Mouse (Mus musculus) testis, adult 2 months (tissue): Measurements from ENCODE around the gene Klk7. TPM values are rescaled to one million over a fixed set of nuclear protein-coding genes. Genes with fewer than 3 reads are reported as not detected.

ENCODE experiments used
- H3K27ac ChIP-seq: fragments of 200-500 bp; 2 replicates; pipeline ENCODE4 v1.5.1; 2012; ENCODE audit warnings: low read depth, low read length; ENCODE audit not compliant: control insufficient read depth, insufficient read depth
- H3K27me3 ChIP-seq: fragments of 200-500 bp; 2 replicates; pipeline ENCODE4 v1.6.1; 2012; ENCODE audit warnings: mild to moderate bottlenecking, low read length, moderate library complexity; ENCODE audit not compliant: control insufficient read depth, insufficient read depth
- H3K36me3 ChIP-seq: fragments of 200-500 bp; 2 replicates; pipeline ENCODE4 v1.6.1; 2012; ENCODE audit warnings: mild to moderate bottlenecking, low read length; ENCODE audit not compliant: control insufficient read depth, insufficient read depth
- H3K4me1 ChIP-seq: fragments of 200-500 bp; 2 replicates; pipeline ENCODE4 v1.6.1; 2012; ENCODE audit warnings: low read length; ENCODE audit not compliant: control insufficient read depth, insufficient read depth
- H3K4me3 ChIP-seq: fragments of 200-500 bp; 2 replicates; pipeline ENCODE4 v1.5.1; 2012; ENCODE audit warnings: low read depth, mild to moderate bottlenecking, low read length, moderate library complexity, mixed read lengths; ENCODE audit not compliant: control insufficient read depth
- CTCF ChIP-seq: fragments of 200-500 bp; IDR thresholded peaks from 2 replicates; pipeline ENCODE4 v1.5.1; 2012; ENCODE audit warnings: low read depth, mild to moderate bottlenecking, inconsistent platforms, low read length, moderate library complexity; ENCODE audit not compliant: control insufficient read depth, insufficient read depth, insufficient replicate concordance
- POLR2A ChIP-seq: fragments of 200-500 bp; IDR thresholded peaks from 2 replicates; pipeline ENCODE4 v1.6.1; 2012; ENCODE audit warnings: low read depth, mild to moderate bottlenecking, inconsistent platforms, low read length, moderate library complexity; ENCODE audit not compliant: control insufficient read depth
- polyA plus RNA-seq: library from polyadenylated mRNA; depleted of rRNA; stranded (reverse); fragments of >200 nt; gene quantifications from 2 replicates; pipeline ENCODE4 v1.2.3, GENCODE M21; 2012; rRNA removed

The Klk7 gene
- polyA plus RNA-seq, 1 experiment = not detected

DNA sequence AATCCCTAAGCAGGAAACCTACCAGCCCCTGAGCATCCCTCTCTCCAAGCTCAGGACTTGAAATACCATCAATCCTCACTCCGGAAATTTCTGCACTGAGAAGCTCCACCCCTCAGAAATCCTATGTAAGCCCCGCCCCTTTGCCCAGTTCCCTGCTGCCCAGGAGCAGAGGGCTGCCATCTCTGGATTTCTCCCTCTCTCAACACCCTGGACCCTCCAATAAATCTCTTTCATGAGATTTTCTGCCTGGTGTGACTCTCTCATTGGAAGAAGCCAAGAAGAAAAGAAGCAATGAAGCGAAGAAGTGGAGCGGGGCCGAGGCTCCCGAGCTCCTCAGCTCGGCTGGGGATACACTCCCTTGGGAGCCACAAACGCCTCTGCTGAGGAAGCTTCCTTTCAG is 49.3 kb downstream of the Klk7 start:
- TF ChIP-seq POLR2A = no peak
- TF ChIP-seq CTCF = no peak
- 0 out of 2 replicates have a peak overlapping the region, but pooled peaks have one; percentile 9 for H3K4me3 ChIP-seq
- peaks cover 12% of the 10 kb centered on the region for H3K4me1 ChIP-seq
- no peak overlapping the region for H3K27ac ChIP-seq
- H3K27me3 ChIP-seq = no peaks in the 10 kb centered on the region
- no peaks in the 10 kb centered on the region for H3K36me3 ChIP-seq

Other genes starting within 250 kb of the Klk7 start
- 0.19 and 0.23 TPM in 2 replicates for gene Zfp658, start 249.0 kb upstream of the Klk7 start, polyA plus RNA-seq
- gene Zfp719, start 231.7 kb upstream of the Klk7 start, polyA plus RNA-seq = 2.9 and 3.8 TPM in 2 replicates
- gene Zfp819, start 204.1 kb upstream of the Klk7 start, polyA plus RNA-seq = 9.2 and 10.6 TPM in 2 replicates
- 0.16 TPM in 1 of 2 replicates, not detected in the other for gene Ceacam18, start 176.6 kb upstream of the Klk7 start, polyA plus RNA-seq
- 4.7 and 6.1 TPM in 2 replicates for gene Siglece, start 151.1 kb upstream of the Klk7 start, polyA plus RNA-seq
- gene Ctu1, start 139.3 kb upstream of the Klk7 start, polyA plus RNA-seq = 0.74 and 1.2 TPM in 2 replicates
- gene Klk14, start 120.9 kb upstream of the Klk7 start, polyA plus RNA-seq = 0.23 and 0.40 TPM in 2 replicates
- gene Klk13, start 98.7 kb upstream of the Klk7 start, polyA plus RNA-seq = not detected in 2 replicates
- not detected in 2 replicates for gene Klk12, start 42.4 kb upstream of the Klk7 start, polyA plus RNA-seq
- not detected in 2 replicates for gene Klk11, start 36.7 kb upstream of the Klk7 start, polyA plus RNA-seq
- not detected in 2 replicates for gene Klk10, start 30.3 kb upstream of the Klk7 start, polyA plus RNA-seq
- gene Klk9, start 19.4 kb upstream of the Klk7 start, polyA plus RNA-seq = not detected in 2 replicates
- 0.09 and 0.31 TPM in 2 replicates for gene Klk8, start 13.7 kb upstream of the Klk7 start, polyA plus RNA-seq
- gene Klk6, start 13.2 kb downstream of the Klk7 start, polyA plus RNA-seq = 0.10 TPM in 1 of 2 replicates, not detected in the other
- gene Klk5, start 30.7 kb downstream of the Klk7 start, polyA plus RNA-seq = not detected in 2 replicates
- gene Klk4, start 69.9 kb downstream of the Klk7 start, polyA plus RNA-seq = 0.08 TPM in 1 of 2 replicates, not detected in the other
- 0.91 and 1.4 TPM in 2 replicates for gene Klk15, start 122.4 kb downstream of the Klk7 start, polyA plus RNA-seq
- gene Klk1b8, start 139.4 kb downstream of the Klk7 start, polyA plus RNA-seq = 93.8 and 107 TPM in 2 replicates
- 1.1 and 2.1 TPM in 2 replicates for gene Klk1b1, start 155.5 kb downstream of the Klk7 start, polyA plus RNA-seq
- gene Klk1b9, start 164.8 kb downstream of the Klk7 start, polyA plus RNA-seq = 13.8 and 14.9 TPM in 2 replicates
- not detected in 2 replicates for gene Klk1b11, start 184.6 kb downstream of the Klk7 start, polyA plus RNA-seq
- gene Klk1b26, start 200.9 kb downstream of the Klk7 start, polyA plus RNA-seq = 13.7 and 14.6 TPM in 2 replicates
- 41.9 and 52.7 TPM in 2 replicates for gene Klk1b27, start 241.0 kb downstream of the Klk7 start, polyA plus RNA-seq